Comparison of ENCODE assay signal across 14 mouse cellular contexts in genomic region chr13:59741096-59741495, GRCm38 (mm10). TPM values are rescaled to one million over a fixed set of nuclear protein-coding genes. Genes with fewer than 3 reads are reported as not detected.
A peak's percentile ranks its signal among the peaks of the same experiment; 100 is the strongest.
DNase-seq lines count a peak whose midpoint lies in the region; ATAC-seq and TF ChIP-seq lines count a peak whose summit lies in the region.
"Had no signal": no experiment of that assay in that cellular context is flagged by ENCODE, and none has a peak within 500 bp of the region (broad histone marks: within the 10 kb centered on the region; RNA-seq: fewer than 3 reads in every experiment).

No protein-coding gene starts in this region.

- peak; percentile 28 for DNase-seq in kidney, postnatal 14 days
- DNase-seq in adrenal gland, adult 2 months: peak; percentile 57
- DNase-seq in adrenal gland, postnatal 25 days: peak; percentile 62
- peak; percentile 67 for DNase-seq in heart, postnatal 4 days
- DNase-seq in left cerebral cortex, adult 2 months (ENCODE audit: extremely low spot score in 1 of 2, low spot score in 2 of 2): no peak

- whole genome bisulfite sequencing in kidney, embryonic 14.5 days: 85% methylated on average over 11 of the region's 11 CpGs
- 94% methylated on average over 11 of the region's 11 CpGs for WGBS in midbrain, embryonic 16.5 days

- no peak overlapping the region for H3K4me3 ChIP-seq in kidney, embryonic 14.5 days (ENCODE audit: low read length)
- H3K4me3 ChIP-seq in midbrain, embryonic 16.5 days (ENCODE audit: low read depth, low read length): no peak overlapping the region
- H3K4me3 ChIP-seq in left cerebral cortex, adult 2 months: no peak overlapping the region
- H3K4me3 ChIP-seq: heart, embryonic 15.5 days had no signal

- no peaks in the 10 kb centered on the region for H3K4me1 ChIP-seq in kidney, embryonic 14.5 days (ENCODE audit: control insufficient read depth, insufficient read depth, low read length)
- H3K4me1 ChIP-seq in midbrain, embryonic 16.5 days (ENCODE audit: control insufficient read depth, insufficient read depth, low read length): no peaks in the 10 kb centered on the region

- H3K4me2 ChIP-seq in kidney, embryonic 14.5 days (replicated peaks; ENCODE audit: low read depth, low read length): no peak overlapping the region
- H3K4me2 ChIP-seq in midbrain, embryonic 16.5 days (ENCODE audit: low read length): no peak overlapping the region
- H3K4me2 ChIP-seq: heart, embryonic 15.5 days had no signal

- ATAC-seq in kidney, embryonic 14.5 days (ENCODE audit: low FRiP score, low TSS enrichment): no peak
- no peak for ATAC-seq in midbrain, embryonic 16.5 days
- ATAC-seq: forebrain, embryonic 16.5 days had no signal

- no peaks in the 10 kb centered on the region for H3K9me3 ChIP-seq in kidney, embryonic 14.5 days (ENCODE audit: control insufficient read depth, low read length)
- no peaks in the 10 kb centered on the region for H3K9me3 ChIP-seq in midbrain, embryonic 16.5 days (replicated peaks; ENCODE audit: control insufficient read depth, low read length, poor library complexity, severe bottlenecking)
- H3K9me3 ChIP-seq: heart, embryonic 15.5 days had no signal

- no peak for TF ChIP-seq CTCF in left cerebral cortex, adult 2 months (IDR thresholded peaks at IDR 0.05)

- H3K9ac ChIP-seq in kidney, embryonic 14.5 days (ENCODE audit: low read depth, low read length): no peak overlapping the region
- H3K9ac ChIP-seq in midbrain, embryonic 16.5 days (ENCODE audit: low read depth, low read length): no peak overlapping the region
- H3K9ac ChIP-seq: heart, embryonic 15.5 days; liver, embryonic 14.5 days had no signal

- intact Hi-C loops in left cerebral cortex, adult 2 months (cut with DNase I): no loop called here

- no peaks in the 10 kb centered on the region for H3K36me3 ChIP-seq in kidney, embryonic 14.5 days (ENCODE audit: control insufficient read depth, insufficient read depth, low read length)
- H3K36me3 ChIP-seq in midbrain, embryonic 16.5 days (ENCODE audit: control insufficient read depth, insufficient read depth, low read length): no peaks in the 10 kb centered on the region
- H3K36me3 ChIP-seq: heart, embryonic 15.5 days had no signal

- no peaks in the 10 kb centered on the region for H3K27me3 ChIP-seq in kidney, embryonic 14.5 days (ENCODE audit: control insufficient read depth, insufficient read depth, low read length)
- H3K27me3 ChIP-seq in midbrain, embryonic 16.5 days (ENCODE audit: control insufficient read depth, insufficient read depth, low read depth, low read length): no peaks in the 10 kb centered on the region

- H3K27ac ChIP-seq in kidney, embryonic 14.5 days (ENCODE audit: low read depth, low read length): no peak overlapping the region
- no peak overlapping the region for H3K27ac ChIP-seq in midbrain, embryonic 16.5 days (ENCODE audit: low read length)
- H3K27ac ChIP-seq in left cerebral cortex, adult 2 months: no peak overlapping the region
- H3K27ac ChIP-seq: heart, embryonic 15.5 days had no signal

RNA-seq across cellular contexts. Expression of gene 1700014D04Rik, which starts 5.5 kb away (rescaled TPM):
- not detected in 2 replicates for polyA plus RNA-seq in kidney, embryonic 14.5 days (2014; fragmentation: Nextera tagmentation; extraction: Ambion mirVana)
- not detected for total RNA-seq in adrenal gland, adult 2 months (2021)
- polyA plus RNA-seq in adrenal gland, adult 2 months (2012; rRNA removed): 0.03 TPM in 1 of 2 replicates, not detected in the other
- not detected in 2 replicates for total RNA-seq in adrenal gland, postnatal 25 days (2021)
- total RNA-seq in heart, postnatal 4 days (2021): under 1 TPM; 0.14 to 0.38 TPM
- polyA plus RNA-seq in midbrain, embryonic 16.5 days (2015; fragmentation: Nextera tagmentation; extraction: Ambion mirVana): 0.24 and 0.52 TPM in 2 replicates
- total RNA-seq in left cerebral cortex, adult 2 months (2021): 1 to 10 TPM; 1.8 to 2.5 TPM
- polyA plus RNA-seq: intestine, embryonic 14.5 days had no signal

RNA-seq across cellular contexts. Expression of gene Spata31d1d, which starts 9.5 kb away (rescaled TPM):
- polyA plus RNA-seq in kidney, embryonic 14.5 days (2014; fragmentation: Nextera tagmentation; extraction: Ambion mirVana): not detected in 2 replicates
- total RNA-seq in adrenal gland, adult 2 months (2021): not detected
- not detected in 2 replicates for polyA plus RNA-seq in adrenal gland, adult 2 months (2012; rRNA removed)
- not detected in 2 replicates for total RNA-seq in adrenal gland, postnatal 25 days (2021)
- not detected for total RNA-seq in heart, postnatal 4 days (2021)
- polyA plus RNA-seq in midbrain, embryonic 16.5 days (2015; fragmentation: Nextera tagmentation; extraction: Ambion mirVana): not detected in 2 replicates
- not detected for total RNA-seq in left cerebral cortex, adult 2 months (2021)
- total RNA-seq: common myeloid progenitor, adult 5-6 weeks; layer of hippocampus, adult 8-10 months; left cerebral cortex, postnatal 10 days had no signal
- polyA plus RNA-seq: forebrain, embryonic 16.5 days; heart, embryonic 15.5 days; intestine, embryonic 14.5 days had no signal

RNA-seq across cellular contexts. Expression of gene Isca1, which starts 28.5 kb away (rescaled TPM):
- 123 and 134 TPM in 2 replicates for polyA plus RNA-seq in kidney, embryonic 14.5 days (2014; fragmentation: Nextera tagmentation; extraction: Ambion mirVana)
- total RNA-seq in adrenal gland, adult 2 months (2021): 100 to 1,000 TPM; 104 to 107 TPM
- polyA plus RNA-seq in adrenal gland, adult 2 months (2012; rRNA removed): 59.3 and 60.1 TPM in 2 replicates
- total RNA-seq in adrenal gland, postnatal 25 days (2021): 82.8 and 99.6 TPM in 2 replicates
- 100 to 1,000 TPM; 158 to 168 TPM for total RNA-seq in heart, postnatal 4 days (2021)
- polyA plus RNA-seq in midbrain, embryonic 16.5 days (2015; fragmentation: Nextera tagmentation; extraction: Ambion mirVana): 164 and 165 TPM in 2 replicates
- 100 to 1,000 TPM; 151 to 157 TPM for total RNA-seq in left cerebral cortex, adult 2 months (2021)

RNA-seq across cellular contexts. Expression of gene Spata31d1b, which starts 29.0 kb away (rescaled TPM):
- polyA plus RNA-seq in kidney, embryonic 14.5 days (2014; fragmentation: Nextera tagmentation; extraction: Ambion mirVana): not detected in 2 replicates
- total RNA-seq in adrenal gland, adult 2 months (2021): not detected
- not detected in 2 replicates for polyA plus RNA-seq in adrenal gland, adult 2 months (2012; rRNA removed)
- not detected in 2 replicates for total RNA-seq in adrenal gland, postnatal 25 days (2021)
- not detected for total RNA-seq in heart, postnatal 4 days (2021)
- not detected in 2 replicates for polyA plus RNA-seq in midbrain, embryonic 16.5 days (2015; fragmentation: Nextera tagmentation; extraction: Ambion mirVana)
- under 1 TPM in 1 of 2 experiments, not detected in 1; 0.09 TPM for total RNA-seq in left cerebral cortex, adult 2 months (2021)
- total RNA-seq: common myeloid progenitor, adult 5-6 weeks; left cerebral cortex, postnatal 10 days had no signal
- polyA plus RNA-seq: forebrain, embryonic 16.5 days; heart, embryonic 15.5 days; intestine, embryonic 14.5 days; liver, embryonic 14.5 days had no signal

RNA-seq across cellular contexts. Expression of gene Spata31d1a, which starts 31.0 kb away (rescaled TPM):
- 0.43 TPM in 1 of 2 replicates, not detected in the other for polyA plus RNA-seq in kidney, embryonic 14.5 days (2014; fragmentation: Nextera tagmentation; extraction: Ambion mirVana)
- not detected for total RNA-seq in adrenal gland, adult 2 months (2021)
- polyA plus RNA-seq in adrenal gland, adult 2 months (2012; rRNA removed): not detected in 2 replicates
- total RNA-seq in adrenal gland, postnatal 25 days (2021): not detected in 2 replicates
- total RNA-seq in heart, postnatal 4 days (2021): not detected
- 0.16 and 0.30 TPM in 2 replicates for polyA plus RNA-seq in midbrain, embryonic 16.5 days (2015; fragmentation: Nextera tagmentation; extraction: Ambion mirVana)
- under 1 TPM; 0.18 to 0.26 TPM for total RNA-seq in left cerebral cortex, adult 2 months (2021)
- total RNA-seq: common myeloid progenitor, adult 5-6 weeks had no signal
- polyA plus RNA-seq: liver, embryonic 14.5 days had no signal

Comparison
In these comparisons a context has a peak if more than half of its experiments do, and no peak if none do; other contexts are left out.
1. DNase-seq: peak in kidney, postnatal 14 days (single experiment), adrenal gland, adult 2 months (single experiment), adrenal gland, postnatal 25 days (single experiment) and heart, postnatal 4 days (single experiment); none in left cerebral cortex, adult 2 months (0 of 2).